Mouse (Mus musculus) kidney, postnatal 0 days (tissue): ENCODE measurements at regions not wholly inside any gene's neighbourhood (a gene's known extent, or its start where the extent isn't known, plus 50 kb on each side); places are given as distances from the start of the nearest gene placed in this dataset.

ENCODE experiments used
- ATAC-seq: fragments of 200-750 bp; cut with Nextera tagmentation; replicated peaks from 2 replicates; pipeline ENCODE4 v1.8.0; 2017; ENCODE audit warnings: low read depth, moderate number of reproducible peaks, moderate TSS enrichment, moderate library complexity; ENCODE audit not compliant: low FRiP score
- DNase-seq: peaks from one replicate; pipeline ENCODE4 v3.0.0-alpha.2; 2016; ENCODE audit warnings: low spot score
- H3K27ac ChIP-seq: fragments of 300-500 bp; sonication (generic); 2 replicates; pipeline ENCODE4 v1.5.1; 2014; ENCODE audit warnings: mild to moderate bottlenecking
- H3K27me3 ChIP-seq: fragments of 300-500 bp; sonication (generic); 2 replicates; pipeline ENCODE4 v1.6.1; 2014; ENCODE audit warnings: low read length, mixed read lengths; ENCODE audit not compliant: insufficient read depth
- H3K36me3 ChIP-seq: fragments of 300-500 bp; sonication (generic); 2 replicates; pipeline ENCODE4 v1.6.1; 2014; ENCODE audit warnings: low read length, mixed read lengths; ENCODE audit not compliant: insufficient read depth
- H3K4me1 ChIP-seq: fragments of 300-500 bp; sonication (generic); replicated peaks from 2 replicates; pipeline ENCODE4 v1.6.1; 2014; ENCODE audit warnings: antibody characterized with exemption, low read length, mixed read lengths; ENCODE audit not compliant: insufficient read depth
- H3K4me2 ChIP-seq: fragments of 300-500 bp; sonication (generic); 2 replicates; pipeline ENCODE4 v1.6.1; 2014; ENCODE audit warnings: mild to moderate bottlenecking, low read length, moderate library complexity, mixed read lengths
- H3K4me3 ChIP-seq: fragments of 300-500 bp; sonication (generic); replicated peaks from 2 replicates; pipeline ENCODE4 v1.5.1; 2014; ENCODE audit warnings: low read depth, low read length
- H3K9ac ChIP-seq: fragments of 300-500 bp; sonication (generic); 2 replicates; pipeline ENCODE4 v1.6.1; 2014; ENCODE audit warnings: low read depth, low read length
- H3K9me3 ChIP-seq: fragments of 300-500 bp; sonication (generic); replicated peaks from 2 replicates; pipeline ENCODE4 v1.6.1; 2016; ENCODE audit warnings: low read length, inconsistent platforms, mixed read lengths
- CTCF ChIP-seq: IDR thresholded peaks from 2 replicates; pipeline ENCODE4 v1.5.1; 2016; ENCODE audit warnings: antibody characterized with exemption, low read depth, mild to moderate bottlenecking, moderate library complexity
- WGBS: fragments of 180-500 bp; shearing (Covaris S2); extraction: QIAGEN DNeasy Blood & Tissue Kit; methylation state at CpG from one replicate; pipeline ENCODE4 v1.1.7; 2014; 5-methylcytosine and 5-hydroxymethylcytosine counted together

GRCm38 (mm10) chr9:41257244-41257643 lies 95.7 kb upstream of the Ubash3b start:
- WGBS = 79% methylated on average over 1 of the region's 1 CpGs

GRCm38 (mm10) chr9:41242372-41242771 lies 80.9 kb upstream of the Ubash3b start:
- WGBS = 85% methylated on average over 7 of the region's 7 CpGs
- H3K27me3 ChIP-seq = no peaks in the 10 kb centered on the region
- no peak for ATAC-seq
- no peak; the same call in 1 of the 2 replicates for TF ChIP-seq CTCF
- no peak overlapping the region for H3K4me2 ChIP-seq
- H3K4me1 ChIP-seq = no peaks in the 10 kb centered on the region
- H3K9me3 ChIP-seq = no peaks in the 10 kb centered on the region
- DNase-seq = no peak
- no peak overlapping the region for H3K27ac ChIP-seq
- H3K4me3 ChIP-seq = no peak overlapping the region
- no peaks in the 10 kb centered on the region for H3K36me3 ChIP-seq
- H3K9ac ChIP-seq = no peak overlapping the region

More at GRCm38 (mm10) chr9:41257244-41257643, 95.7 kb upstream of the Ubash3b start:
- no peaks in the 10 kb centered on the region for H3K9me3 ChIP-seq
- H3K4me1 ChIP-seq = no peaks in the 10 kb centered on the region
- ATAC-seq = no peak
- H3K4me3 ChIP-seq = no peak overlapping the region
- H3K36me3 ChIP-seq = no peaks in the 10 kb centered on the region
- no peak overlapping the region for H3K4me2 ChIP-seq
- H3K27ac ChIP-seq = no peak overlapping the region
- no peak for TF ChIP-seq CTCF
- no peak for DNase-seq
- H3K9ac ChIP-seq = no peak overlapping the region
- H3K27me3 ChIP-seq = no peaks in the 10 kb centered on the region

- Histone ChIP-seq H3K4me2 (no peak overlapping the region), H3K36me3 (no peaks in the 10 kb centered on the region), H3K27ac (no peak overlapping the region), H3K4me3 (no peak overlapping the region), H3K27me3 (no peaks in the 10 kb centered on the region), H3K9ac (no peak overlapping the region), H3K4me1 (no peaks in the 10 kb centered on the region), H3K9me3 (no peaks in the 10 kb centered on the region)
- no peak for DNase-seq
- 55% methylated on average over 5 of the region's 5 CpGs for WGBS
- no peak for TF ChIP-seq CTCF
- ATAC-seq = no peak
These were observed 77.6 kb upstream of the Ubash3b start for GRCm38 (mm10) chr9:41239097-41239451.

GRCm38 (mm10) chr9:41238395-41239096 lies 77.0 kb upstream of the Ubash3b start:
- DNase-seq (peak; percentile 22), ATAC-seq (no peak)
- Histone ChIP-seq H3K27ac (no peak overlapping the region), H3K36me3 (no peaks in the 10 kb centered on the region), H3K4me2 (no peak overlapping the region), H3K4me3 (no peak overlapping the region), H3K9me3 (no peaks in the 10 kb centered on the region), H3K27me3 (no peaks in the 10 kb centered on the region), H3K4me1 (no peaks in the 10 kb centered on the region), H3K9ac (no peak overlapping the region)
- TF ChIP-seq CTCF = no peak
- WGBS = 41% methylated on average over 5 of the region's 5 CpGs

- Histone ChIP-seq H3K4me1 (no peaks in the 10 kb centered on the region), H3K4me3 (no peak overlapping the region), H3K27ac (no peak overlapping the region), H3K9ac (no peak overlapping the region), H3K9me3 (no peaks in the 10 kb centered on the region), H3K4me2 (no peak overlapping the region), H3K27me3 (no peaks in the 10 kb centered on the region), H3K36me3 (no peaks in the 10 kb centered on the region)
- DNase-seq = no peak
- 86% methylated on average over 5 of the region's 5 CpGs for whole genome bisulfite sequencing
- TF ChIP-seq CTCF = no peak
- ATAC-seq = no peak
These were observed 75.8 kb upstream of the Ubash3b start for GRCm38 (mm10) chr9:41237265-41237664.

- DNase-seq (no peak), ATAC-seq (no peak; the same call in 1 of the 2 replicates)
- WGBS = 10% methylated on average over 5 of the region's 5 CpGs
- Histone ChIP-seq H3K4me3 (peak overlapping the region; percentile 39), H3K27ac (peak overlapping the region; percentile 63), H3K36me3 (no peaks in the 10 kb centered on the region), H3K27me3 (no peaks in the 10 kb centered on the region), H3K9me3 (no peaks in the 10 kb centered on the region), H3K4me2 (peak overlapping the region; percentile 70), H3K9ac (peak overlapping the region; percentile 67), H3K4me1 (0 out of 2 replicates have a peak, but pooled peaks cover 3% of the 10 kb centered on the region)
- TF ChIP-seq CTCF = no peak
These were observed 67.7 kb upstream of the Ubash3b start for GRCm38 (mm10) chr9:41229225-41229582.
